Mouse (Mus musculus) neural tube, embryonic 12.5 days (tissue): ENCODE measurements around the gene Gdpd2. TPM values are rescaled to one million over a fixed set of nuclear protein-coding genes. Genes with fewer than 3 reads are reported as not detected.

Experiments used
- ATAC-seq: fragments of 200-750 bp; cut with Nextera tagmentation; 2 replicates; pipeline ENCODE4 v1.8.0; 2017; ENCODE audit warnings: low read depth, mild to moderate bottlenecking, moderate TSS enrichment, moderate library complexity; ENCODE audit not compliant: low FRiP score
- H3K27ac ChIP-seq: fragments of 300-500 bp; sonication (generic); 2 replicates; pipeline ENCODE4 v1.5.1; 2016
- H3K27me3 ChIP-seq: fragments of 300-500 bp; sonication (generic); replicated peaks from 2 replicates; pipeline ENCODE4 v1.6.1; 2016; ENCODE audit warnings: mild to moderate bottlenecking
- H3K36me3 ChIP-seq: fragments of 300-500 bp; sonication (generic); 2 replicates; pipeline ENCODE4 v1.6.1; 2016; ENCODE audit warnings: mild to moderate bottlenecking
- H3K4me1 ChIP-seq: fragments of 300-500 bp; sonication (generic); 2 replicates; pipeline ENCODE4 v1.6.1; 2016
- H3K4me2 ChIP-seq: fragments of 300-500 bp; sonication (generic); replicated peaks from 2 replicates; pipeline ENCODE4 v1.6.1; 2016; ENCODE audit warnings: mild to moderate bottlenecking
- H3K4me3 ChIP-seq: fragments of 300-500 bp; sonication (generic); 2 replicates; pipeline ENCODE4 v1.5.1; 2016
- H3K9ac ChIP-seq: fragments of 300-500 bp; sonication (generic); 2 replicates; pipeline ENCODE4 v1.6.1; 2016; ENCODE audit warnings: mild to moderate bottlenecking
- H3K9me3 ChIP-seq: fragments of 300-500 bp; sonication (generic); 2 replicates; pipeline ENCODE4 v1.6.1; 2016; ENCODE audit warnings: mild to moderate bottlenecking
- WGBS: fragments of 180-500 bp; shearing (Covaris S2); methylation state at CpG from one replicate; pipeline ENCODE4 v1.1.7; 2016; 5-methylcytosine and 5-hydroxymethylcytosine counted together
- polyA plus RNA-seq: library from polyadenylated mRNA; unstranded; fragments of >200 nt; fragmentation: Nextera tagmentation; extraction: Ambion mirVana; gene quantifications from 2 replicates; pipeline ENCODE4 v1.2.1, GENCODE M21; 2016

Gdpd2 gene
- polyA plus RNA-seq, 1 experiment from 2014 or later = 10.7 TPM

GRCm38 (mm10) chrX:100741940-100742339 lies 12.3 kb downstream of the Gdpd2 start:
- Histone ChIP-seq H3K9ac (no peak overlapping the region), H3K27me3 (no peaks in the 10 kb centered on the region; the same call in 1 of the 2 replicates), H3K36me3 (no peaks in the 10 kb centered on the region), H3K27ac (no peak overlapping the region), H3K9me3 (no peaks in the 10 kb centered on the region), H3K4me2 (no peak overlapping the region), H3K4me3 (no peak overlapping the region), H3K4me1 (no peaks in the 10 kb centered on the region)
- peak; percentile 46; the same call in 1 of the 2 replicates for ATAC-seq
- 11% methylated on average over 10 of the region's 10 CpGs for WGBS

GRCm38 (mm10) chrX:100765855-100766254 lies 36.2 kb downstream of the Gdpd2 start:
- no peak for ATAC-seq
- no peaks in the 10 kb centered on the region for H3K4me1 ChIP-seq
- 83% methylated on average over 6 of the region's 6 CpGs for WGBS

GRCm38 (mm10) chrX:100767181-100767884 lies 37.7 kb downstream of the Gdpd2 start, which contains the start of gene Dlg3:
TSS of gene Dlg3 (plus strand) at chrX:100767722.
- 25% methylated on average over 22 of the region's 26 CpGs for WGBS
- Histone ChIP-seq H3K27me3 (0 out of 2 replicates have a peak, but pooled peaks cover 3% of the 10 kb centered on the region), H3K36me3 (no peaks in the 10 kb centered on the region), H3K27ac (no peak within 1 kb of the TSS; the same call in 1 of the 2 replicates), H3K4me2 (peak within 1 kb of the TSS; percentile 73), H3K9me3 (no peaks in the 10 kb centered on the region), H3K9ac (peak within 1 kb of the TSS; percentile 75), H3K4me1 (no peaks in the 10 kb centered on the region), H3K4me3 (peak within 1 kb of the TSS; percentile 57)
- peak; percentile 93 for ATAC-seq

More at GRCm38 (mm10) chrX:100765855-100766254, 36.2 kb downstream of the Gdpd2 start:
- H3K27ac ChIP-seq = no peak overlapping the region
- H3K27me3 ChIP-seq = 0 out of 2 replicates have a peak, but pooled peaks cover 3% of the 10 kb centered on the region
- H3K36me3 ChIP-seq = no peaks in the 10 kb centered on the region
- H3K9ac ChIP-seq = no peak overlapping the region
- H3K4me2 ChIP-seq = no peak overlapping the region
- no peak overlapping the region for H3K4me3 ChIP-seq
- H3K9me3 ChIP-seq = no peaks in the 10 kb centered on the region

GRCm38 (mm10) chrX:100767885-100768626 lies 38.4 kb downstream of the Gdpd2 start:
- Histone ChIP-seq H3K9ac (peak overlapping the region; percentile 75), H3K9me3 (no peaks in the 10 kb centered on the region), H3K4me1 (no peaks in the 10 kb centered on the region), H3K4me2 (peak overlapping the region; percentile 73), H3K27me3 (0 out of 2 replicates have a peak, but pooled peaks cover 3% of the 10 kb centered on the region), H3K36me3 (no peaks in the 10 kb centered on the region), H3K27ac (no peak overlapping the region; the same call in 1 of the 2 replicates), H3K4me3 (peak overlapping the region; percentile 57)
- ATAC-seq = peak; percentile 71
- 37% methylated on average over 29 of the region's 36 CpGs for WGBS

GRCm38 (mm10) chrX:100769281-100769680 lies 39.6 kb downstream of the Gdpd2 start:
- no peak overlapping the region for H3K27ac ChIP-seq
- 0 out of 2 replicates have a peak, but pooled peaks cover 3% of the 10 kb centered on the region for H3K27me3 ChIP-seq
- H3K4me1 ChIP-seq = no peaks in the 10 kb centered on the region
- peak overlapping the region; percentile 57 for H3K4me3 ChIP-seq
- H3K9me3 ChIP-seq = no peaks in the 10 kb centered on the region
- no peaks in the 10 kb centered on the region for H3K36me3 ChIP-seq
- peak overlapping the region; percentile 75; the same call in 1 of the 2 replicates for H3K9ac ChIP-seq
- WGBS = 79% methylated on average over 5 of the region's 5 CpGs
- peak overlapping the region; percentile 73 for H3K4me2 ChIP-seq
- ATAC-seq = no peak

GRCm38 (mm10) chrX:100774341-100774811 lies 44.7 kb downstream of the Gdpd2 start:
- H3K27me3 ChIP-seq = no peaks in the 10 kb centered on the region
- no peaks in the 10 kb centered on the region for H3K9me3 ChIP-seq
- peak overlapping the region; percentile 59 for H3K4me2 ChIP-seq
- no peak for ATAC-seq
- H3K36me3 ChIP-seq = no peaks in the 10 kb centered on the region
- no peak overlapping the region for H3K27ac ChIP-seq
- peak overlapping the region; percentile 33 for H3K4me3 ChIP-seq
- 0 out of 2 replicates have a peak, but pooled peaks cover 4% of the 10 kb centered on the region for H3K4me1 ChIP-seq
- WGBS = 18% methylated on average over 21 of the region's 23 CpGs
- H3K9ac ChIP-seq = 0 out of 2 replicates have a peak overlapping the region, but pooled peaks have one; percentile 13

GRCm38 (mm10) chrX:100775405-100775804 lies 45.7 kb downstream of the Gdpd2 start:
- H3K9ac ChIP-seq = no peak overlapping the region
- H3K4me2 ChIP-seq = no peak overlapping the region
- no peaks in the 10 kb centered on the region for H3K27me3 ChIP-seq
- H3K36me3 ChIP-seq = no peaks in the 10 kb centered on the region
- no peak overlapping the region for H3K4me3 ChIP-seq
- 81% methylated on average over 3 of the region's 3 CpGs for WGBS
- H3K4me1 ChIP-seq = peaks cover 4% of the 10 kb centered on the region; the same call in 1 of the 2 replicates
- H3K9me3 ChIP-seq = no peaks in the 10 kb centered on the region
- no peak overlapping the region for H3K27ac ChIP-seq
- no peak for ATAC-seq

- Histone ChIP-seq H3K4me2 (peak overlapping the region; percentile 62), H3K27me3 (no peaks in the 10 kb centered on the region), H3K4me1 (peaks cover 4% of the 10 kb centered on the region; the same call in 1 of the 2 replicates), H3K9me3 (no peaks in the 10 kb centered on the region), H3K27ac (0 out of 2 replicates have a peak overlapping the region, but pooled peaks have one; percentile 72), H3K9ac (no peak overlapping the region), H3K4me3 (peak overlapping the region; percentile 50; the same call in 1 of the 2 replicates), H3K36me3 (no peaks in the 10 kb centered on the region)
- 20% methylated on average over 9 of the region's 9 CpGs for WGBS
- peak; percentile 66 for ATAC-seq
These were observed 46.8 kb downstream of the Gdpd2 start for GRCm38 (mm10) chrX:100776494-100776893.

GRCm38 (mm10) chrX:100776985-100777654 lies 47.4 kb downstream of the Gdpd2 start:
- Histone ChIP-seq H3K27me3 (no peaks in the 10 kb centered on the region), H3K4me2 (peak overlapping the region; percentile 62), H3K4me1 (peaks cover 4% of the 10 kb centered on the region; the same call in 1 of the 2 replicates), H3K9ac (peak overlapping the region; percentile 73), H3K9me3 (no peaks in the 10 kb centered on the region), H3K36me3 (no peaks in the 10 kb centered on the region), H3K4me3 (peak overlapping the region; percentile 50), H3K27ac (peak overlapping the region; percentile 72; the same call in 1 of the 2 replicates)
- 20% methylated on average over 42 of the region's 49 CpGs for WGBS
- peak; percentile 92 for ATAC-seq

GRCm38 (mm10) chrX:100777655-100778234 lies 48.1 kb downstream of the Gdpd2 start:
- H3K27me3 ChIP-seq = no peaks in the 10 kb centered on the region
- peak overlapping the region; percentile 62 for H3K4me2 ChIP-seq
- H3K9ac ChIP-seq = peak overlapping the region; percentile 73
- H3K9me3 ChIP-seq = no peaks in the 10 kb centered on the region
- no peak overlapping the region for H3K27ac ChIP-seq
- ATAC-seq = no peak; the same call in 1 of the 2 replicates
- H3K4me3 ChIP-seq = peak overlapping the region; percentile 50
- WGBS = 19% methylated on average over 10 of the region's 10 CpGs
- peaks cover 4% of the 10 kb centered on the region; the same call in 1 of the 2 replicates for H3K4me1 ChIP-seq
- no peaks in the 10 kb centered on the region for H3K36me3 ChIP-seq

GRCm38 (mm10) chrX:100778397-100778796 lies 48.7 kb downstream of the Gdpd2 start:
- Histone ChIP-seq H3K27ac (no peak overlapping the region), H3K4me3 (peak overlapping the region; percentile 50), H3K4me2 (peak overlapping the region; percentile 62), H3K36me3 (no peaks in the 10 kb centered on the region), H3K9me3 (no peaks in the 10 kb centered on the region), H3K9ac (no peak overlapping the region; the same call in 1 of the 2 replicates), H3K4me1 (peaks cover 4% of the 10 kb centered on the region; the same call in 1 of the 2 replicates), H3K27me3 (no peaks in the 10 kb centered on the region)
- no peak for ATAC-seq
- 25% methylated on average over 5 of the region's 5 CpGs for WGBS
